Mouse (Mus musculus) olfactory bulb, adult 2 months (tissue): Measurements from ENCODE around the gene Isy1. TPM values are rescaled to one million over a fixed set of nuclear protein-coding genes. Genes with fewer than 3 reads are reported as not detected.
"Not testable (repeated sequence)": the region's sequence is repeated elsewhere in the genome, so short reads cannot be mapped to it uniquely, and the experiment has no call there.

Source experiments
- H3K27ac ChIP-seq: fragments of 200-500 bp; 2 replicates; pipeline ENCODE4 v1.5.1; 2012; ENCODE audit warnings: low read depth, low read length; ENCODE audit not compliant: insufficient read depth
- H3K4me1 ChIP-seq: fragments of 200-500 bp; 2 replicates; pipeline ENCODE4 v1.6.1; 2012; ENCODE audit warnings: low read length; ENCODE audit not compliant: control insufficient read depth, insufficient read depth
- H3K4me3 ChIP-seq: fragments of 200-500 bp; 2 replicates; pipeline ENCODE4 v1.5.1; 2012; ENCODE audit warnings: mild to moderate bottlenecking, low read depth, low read length, moderate library complexity; ENCODE audit not compliant: insufficient read depth
- CTCF ChIP-seq: fragments of 200-500 bp; IDR thresholded peaks from 2 replicates; pipeline ENCODE4 v1.5.1; 2012; ENCODE audit warnings: low read depth, mild to moderate bottlenecking, low read length, moderate library complexity; ENCODE audit not compliant: insufficient read depth
- POLR2A ChIP-seq: fragments of 200-500 bp; IDR thresholded peaks from 2 replicates; pipeline ENCODE4 v1.6.1; 2012; ENCODE audit warnings: mild to moderate bottlenecking, low read depth, low read length, moderate library complexity; ENCODE audit not compliant: insufficient read depth
- WGBS: fragments of 180-500 bp; shearing (Covaris S2); methylation state at CpG from one replicate; pipeline ENCODE4 v1.1.7; 2018; 5-methylcytosine and 5-hydroxymethylcytosine counted together
- polyA plus RNA-seq: library from polyadenylated mRNA; stranded (reverse); fragments of >200 nt; gene quantifications from 2 replicates; pipeline ENCODE4 v1.2.4, GENCODE M21; 2012; ENCODE audit warnings: low replicate concordance; ENCODE audit not compliant: missing spikeins, insufficient read depth, insufficient read length

Gene Isy1
- polyA plus RNA-seq, 1 experiment = 368 TPM

DNA sequence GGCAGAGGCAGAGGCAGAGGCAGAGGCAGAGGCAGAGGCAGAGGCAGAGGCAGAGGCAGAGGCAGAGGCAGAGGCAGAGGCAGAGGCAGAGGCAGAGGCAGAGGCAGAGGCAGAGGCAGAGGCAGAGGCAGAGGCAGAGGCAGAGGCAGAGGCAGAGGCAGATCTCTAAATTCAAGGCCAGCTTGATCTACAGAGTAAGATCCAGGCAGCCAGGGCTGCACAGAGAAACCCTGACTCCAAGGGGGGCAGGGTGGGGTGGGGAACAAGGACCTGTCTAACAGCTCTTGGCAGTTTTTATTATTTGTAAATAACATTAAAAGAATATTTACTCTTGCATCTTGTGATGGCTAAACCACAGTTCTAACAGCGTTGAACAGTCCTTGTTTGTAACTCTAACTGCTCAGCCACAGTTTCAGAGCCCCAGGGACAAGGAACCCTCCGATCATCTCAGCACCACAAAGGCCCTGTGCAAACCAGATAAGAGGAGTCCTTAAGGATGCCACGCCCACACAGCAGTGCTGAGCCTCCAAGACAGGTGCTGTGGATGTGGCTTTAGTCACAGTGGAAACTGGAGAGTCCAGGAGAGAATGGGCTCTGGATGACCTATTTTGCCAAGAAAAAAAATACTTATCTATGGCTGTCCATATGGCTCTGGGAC, 62.9 kb downstream of the Isy1 start:
- 74% methylated on average over 3 of the region's 3 CpGs for WGBS
- TF ChIP-seq POLR2A (no peak), CTCF (no peak)

GRCm38 (mm10) chr6:87774909-87775308, 63.7 kb downstream of the Isy1 start:
- no peak overlapping the region for H3K4me3 ChIP-seq
- H3K27ac ChIP-seq = no peak overlapping the region
- no peak for TF ChIP-seq POLR2A
- 87% methylated on average over 9 of the region's 9 CpGs for WGBS
- H3K4me1 ChIP-seq = no peaks in the 10 kb centered on the region

More for the DNA sequence above, 62.9 kb downstream of the Isy1 start:
- Histone ChIP-seq H3K4me1 (no peaks in the 10 kb centered on the region), H3K4me3 (no peak overlapping the region), H3K27ac (no peak overlapping the region)

- Histone ChIP-seq H3K4me3 (no peak overlapping the region), H3K4me1 (no peaks in the 10 kb centered on the region), H3K27ac (no peak overlapping the region)
- 21% methylated on average over 1 of the region's 1 CpGs for WGBS
- TF ChIP-seq POLR2A (no peak), CTCF (no peak)
These were observed 64.1 kb downstream of the Isy1 start for GRCm38 (mm10) chr6:87774466-87774865.

DNA sequence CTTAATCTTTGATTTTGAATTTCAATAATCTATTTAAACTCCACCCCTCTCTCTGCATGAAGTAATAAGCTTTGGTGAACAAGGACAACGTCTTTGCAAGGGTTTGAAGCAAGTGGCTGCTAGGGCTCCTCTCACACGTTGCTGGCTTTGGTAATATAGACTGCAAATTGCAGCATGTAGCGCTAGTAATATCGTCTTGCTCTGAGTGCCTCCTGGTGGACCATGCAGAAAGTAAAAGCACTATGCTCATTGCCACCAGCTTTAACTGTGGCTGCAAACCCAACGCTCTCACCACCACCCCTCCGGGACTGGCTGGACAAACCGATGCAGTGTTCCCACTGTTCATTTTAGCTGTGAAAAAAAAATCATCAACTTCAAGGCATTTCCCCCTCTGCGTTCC, 68.0 kb downstream of the Isy1 start:
- no peaks in the 10 kb centered on the region for H3K4me1 ChIP-seq
- WGBS = 43% methylated on average over 8 of the region's 8 CpGs
- H3K27ac ChIP-seq = no peak overlapping the region
- no peak for TF ChIP-seq CTCF
- no peak for TF ChIP-seq POLR2A
- no peak overlapping the region for H3K4me3 ChIP-seq

DNA sequence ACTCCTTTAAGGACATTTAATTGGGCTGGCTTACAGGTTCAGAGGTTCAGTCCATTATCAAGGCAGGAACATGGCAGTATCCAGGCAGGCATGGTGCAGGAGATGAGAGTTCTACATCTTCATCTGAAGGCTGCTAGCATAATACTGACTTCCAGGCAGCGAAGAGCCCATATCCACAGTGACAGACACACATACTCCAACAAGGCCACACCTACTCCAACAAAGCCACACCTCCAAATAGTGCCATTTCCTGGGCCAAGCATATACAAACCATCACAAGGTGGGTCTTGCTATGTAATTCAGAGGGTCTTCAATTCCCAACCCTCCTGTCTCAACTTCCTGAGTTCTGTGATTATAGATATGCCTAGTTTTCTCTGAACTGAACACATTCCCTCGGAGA, 74.3 kb downstream of the Isy1 start:
- H3K27ac ChIP-seq, H3K4me3 ChIP-seq, H3K4me1 ChIP-seq: not testable (repeated sequence)
- WGBS = 92% methylated on average over 2 of the region's 2 CpGs

Other genes with a start within 250 kb of the Isy1 start
- gene Prokr1, start 248.1 kb downstream of the Isy1 start, polyA plus RNA-seq = not detected in 2 replicates
- gene Aplf, start 166.6 kb downstream of the Isy1 start, polyA plus RNA-seq = not detected in 2 replicates
- gene Efcc1, start 107.9 kb downstream of the Isy1 start, polyA plus RNA-seq = not detected in 2 replicates
- gene Gp9, start 60.7 kb downstream of the Isy1 start, polyA plus RNA-seq = not detected in 2 replicates
- not detected in 2 replicates for gene Rab43, start 26.6 kb downstream of the Isy1 start, polyA plus RNA-seq
- not detected in 2 replicates for gene Gm45140, start 3.0 kb downstream of the Isy1 start, polyA plus RNA-seq
- 294 and 693 TPM in 2 replicates for gene Cnbp, start 12.3 kb upstream of the Isy1 start, polyA plus RNA-seq
- 490 TPM in 1 of 2 replicates, not detected in the other for gene Copg1, start 49.0 kb upstream of the Isy1 start, polyA plus RNA-seq
- not detected in 2 replicates for gene Hmces, start 75.1 kb upstream of the Isy1 start, polyA plus RNA-seq
- gene H1fx, start 142.8 kb upstream of the Isy1 start, polyA plus RNA-seq = not detected in 2 replicates
- gene Rab7, start 206.5 kb upstream of the Isy1 start, polyA plus RNA-seq = 304 TPM in 1 of 2 replicates, not detected in the other
- gene Rpn1, start 245.7 kb upstream of the Isy1 start, polyA plus RNA-seq = not detected in 2 replicates